Mouse (Mus musculus) cerebellum, adult 9-10 months (tissue): ENCODE measurements around the gene Ccdc77.
A peak's percentile ranks its signal among the peaks of the same experiment; 100 is the strongest.

ENCODE experiments used
- DNase-seq: peaks from one replicate; pipeline ENCODE4 v3.0.0; 2022

Ccdc77 gene

GRCm38 (mm10) chr6:120363688-120364522 lies at the start of gene Ccdc77, which contains the start of gene Kdm5a:
TSS of gene Ccdc77 (minus strand) at chr6:120364374.
TSS of gene Kdm5a (plus strand) at chr6:120364124.
- peak; percentile 93 for DNase-seq

DNA sequence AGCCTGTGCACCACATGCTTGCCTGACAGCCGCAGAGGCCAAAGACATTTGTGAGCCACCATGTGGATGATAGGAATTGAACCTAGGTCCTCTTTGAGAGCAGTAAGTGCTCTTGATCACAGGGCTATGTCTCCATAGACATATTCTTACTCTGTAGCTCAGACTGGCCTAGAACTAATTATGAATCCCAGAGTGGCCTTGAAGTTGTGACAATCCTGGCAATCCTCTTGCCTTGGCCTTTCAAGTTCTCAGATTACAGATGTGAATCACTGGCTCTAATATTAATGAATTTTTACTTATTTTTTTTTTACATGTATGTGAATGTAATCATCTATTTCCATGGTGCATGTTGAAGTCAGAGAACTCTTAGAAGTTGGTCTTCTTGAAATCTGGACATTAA lies 39.8 kb upstream of the Ccdc77 start:
- DNase-seq, result no peak

DNA sequence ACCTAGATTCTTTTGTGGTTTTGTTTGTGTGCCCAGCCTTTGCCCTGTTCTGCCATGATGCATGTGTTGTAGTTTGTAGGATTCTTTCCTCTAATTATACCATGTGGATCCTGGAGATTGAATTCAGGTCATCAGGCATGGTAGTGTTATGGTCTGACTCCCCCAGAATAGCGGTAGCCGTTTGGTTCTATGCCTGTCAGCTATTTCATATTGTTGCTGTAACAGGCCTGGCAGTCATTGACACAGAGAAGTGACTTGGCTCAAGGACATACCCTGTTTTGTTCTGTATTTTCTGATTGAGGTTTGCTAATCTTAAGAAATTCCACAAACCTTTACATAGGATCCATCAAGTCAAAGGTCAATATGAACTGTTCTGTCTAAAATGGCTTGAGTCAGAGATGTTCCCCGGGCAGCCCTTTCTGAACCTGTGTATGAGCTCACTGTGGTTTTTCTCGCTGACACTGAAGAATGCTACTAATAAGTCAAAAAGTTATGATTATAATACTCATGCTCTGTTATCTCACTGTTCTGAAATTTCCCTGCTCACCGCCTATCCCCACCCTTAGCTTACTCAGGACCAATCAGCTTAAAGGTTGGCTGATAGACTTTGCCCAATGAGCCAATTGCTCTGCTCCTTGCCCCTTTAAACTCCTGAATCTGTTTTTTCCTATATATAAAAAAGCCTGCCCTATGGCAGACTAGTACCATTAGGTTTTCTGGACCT lies 31.6 kb upstream of the Ccdc77 start:
- no peak for DNase-seq

DNA sequence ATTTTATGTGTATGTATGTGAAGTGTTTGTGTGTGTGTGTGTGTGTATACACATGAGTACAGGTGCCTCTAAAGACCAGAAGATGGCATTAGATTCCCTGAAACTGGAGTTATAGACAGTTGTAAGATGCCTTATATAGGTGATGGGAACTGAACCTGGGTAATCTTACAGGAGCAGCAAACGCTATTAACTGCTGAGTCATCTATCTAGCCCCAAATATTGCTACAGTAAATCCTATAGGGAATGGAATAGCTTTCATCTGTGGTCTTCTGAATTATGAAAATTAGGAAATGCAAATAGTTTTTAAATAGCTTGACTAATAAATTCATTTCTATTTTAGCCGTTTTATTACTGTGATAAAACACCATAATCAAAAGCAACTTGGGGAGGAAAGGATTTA lies 28.6 kb upstream of the Ccdc77 start:
- DNase-seq, result no peak

DNA sequence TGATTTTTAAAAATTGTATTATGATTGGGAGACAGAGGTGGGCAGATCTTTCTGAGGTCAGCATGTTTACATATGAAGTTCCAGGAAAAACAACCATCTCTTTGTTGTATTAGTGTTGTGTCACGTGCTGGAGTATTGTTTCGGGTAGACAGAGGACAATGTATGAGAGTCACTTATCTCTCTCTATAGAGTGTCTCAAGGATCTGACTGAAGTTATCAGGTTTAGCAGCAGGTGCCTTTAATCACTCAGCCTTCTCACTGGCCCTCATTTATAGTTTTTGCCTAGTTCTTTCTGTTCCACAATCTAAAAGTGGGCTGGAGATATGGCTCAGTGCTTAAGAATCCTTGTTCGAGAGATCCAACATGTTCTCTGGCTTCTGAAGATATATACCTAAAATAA lies 25.9 kb upstream of the Ccdc77 start:
- no peak for DNase-seq

GRCm38 (mm10) chr6:120376736-120377135 lies 12.6 kb upstream of the Ccdc77 start:
- no peak for DNase-seq

DNA sequence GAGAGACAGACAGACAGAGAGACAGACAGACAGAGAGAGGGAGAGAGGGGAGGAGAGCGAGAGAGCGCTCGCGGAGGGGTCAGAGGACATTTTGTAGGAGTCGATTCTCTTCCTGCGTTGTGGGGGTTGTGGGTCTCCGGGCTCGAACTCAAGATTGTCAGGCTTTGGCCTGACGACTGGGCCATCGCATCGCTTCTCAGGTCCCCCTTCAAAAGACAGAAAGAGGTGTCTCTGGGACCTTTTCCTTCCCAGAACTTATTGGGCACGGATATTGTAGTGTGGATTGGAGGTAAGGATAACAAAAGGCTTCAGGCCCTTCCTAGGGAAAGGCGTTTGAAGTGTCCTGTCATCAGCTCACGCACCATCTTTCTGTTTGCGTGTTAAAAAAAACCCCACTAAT lies 877 bp upstream of the Ccdc77 start:
- no peak for DNase-seq

- no peak for DNase-seq
These were observed 340 bp upstream of the Ccdc77 start for GRCm38 (mm10) chr6:120364523-120364905.

GRCm38 (mm10) chr6:120362774-120363687 lies 1.1 kb downstream of the Ccdc77 start:
- DNase-seq, result no peak

- no peak for DNase-seq
These were observed 2.0 kb downstream of the Ccdc77 start for GRCm38 (mm10) chr6:120362124-120362523.

GRCm38 (mm10) chr6:120356951-120357945 lies 6.9 kb downstream of the Ccdc77 start:
- peak; percentile 84 for DNase-seq

- no peak for DNase-seq
These were observed 7.7 kb downstream of the Ccdc77 start for GRCm38 (mm10) chr6:120356478-120356877.

- no peak for DNase-seq
These were observed 15.2 kb downstream of the Ccdc77 start for GRCm38 (mm10) chr6:120349018-120349417.

- no peak for DNase-seq
These were observed 20.2 kb downstream of the Ccdc77 start for GRCm38 (mm10) chr6:120343992-120344391.

- no peak for DNase-seq
These were observed 31.8 kb downstream of the Ccdc77 start for GRCm38 (mm10) chr6:120332351-120332750.

DNA sequence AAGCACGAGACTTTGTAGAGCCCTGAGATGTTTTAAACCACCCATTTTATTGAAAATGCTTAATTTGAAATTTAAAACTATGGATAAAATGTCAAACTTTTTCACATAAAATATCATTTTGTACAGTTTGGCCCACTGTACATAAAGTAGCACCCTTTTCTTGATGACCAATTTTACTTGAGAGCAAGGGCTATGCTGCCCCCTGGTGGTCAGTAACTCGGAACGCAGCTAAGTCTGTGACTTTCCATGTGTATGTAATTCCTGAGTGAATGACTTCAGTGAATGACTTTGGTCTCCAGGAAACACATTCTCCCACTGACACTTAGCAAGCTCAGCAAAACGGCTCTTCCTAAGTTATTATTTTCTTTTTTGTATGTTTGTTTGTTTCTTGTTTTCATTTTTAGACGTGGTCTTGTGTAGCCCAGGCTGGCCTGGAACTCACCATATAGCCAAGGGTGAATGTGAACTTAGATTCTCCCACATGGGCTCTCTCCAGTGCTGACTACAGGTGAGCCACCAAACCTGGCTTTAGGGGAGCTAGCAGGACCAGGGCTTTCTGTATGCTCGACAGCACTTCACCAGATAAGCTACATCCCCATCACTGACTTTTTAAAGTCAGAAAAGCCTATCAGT lies 39.8 kb downstream of the Ccdc77 start:
- peak; percentile 71 for DNase-seq

GRCm38 (mm10) chr6:120320369-120320768 lies 43.8 kb downstream of the Ccdc77 start:
- DNase-seq, result no peak

- no peak for DNase-seq
These were observed 45.0 kb downstream of the Ccdc77 start for GRCm38 (mm10) chr6:120319129-120319528.

- DNase-seq, result no peak
These were observed 45.8 kb downstream of the Ccdc77 start for GRCm38 (mm10) chr6:120318303-120318940.

DNA sequence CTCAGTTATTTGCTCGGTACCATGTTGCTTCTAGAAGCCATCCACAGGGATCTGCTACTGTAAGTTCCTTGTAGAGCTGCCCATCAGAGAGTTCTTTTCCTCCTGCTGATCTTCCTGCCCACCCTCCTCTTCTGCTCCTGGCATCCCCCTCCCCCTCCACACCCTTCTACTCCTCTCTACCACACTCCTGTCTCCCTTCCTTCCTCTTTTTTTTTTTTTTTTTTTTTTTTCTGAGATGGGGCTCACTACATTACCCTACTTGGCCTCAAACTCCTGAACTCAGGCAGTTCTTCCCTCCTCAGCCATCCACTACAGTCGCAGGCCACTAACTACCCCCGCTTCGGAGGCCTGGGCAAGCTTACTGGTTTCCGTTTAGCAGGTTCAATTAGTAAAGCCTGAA lies 51.7 kb downstream of the Ccdc77 start:
- DNase-seq, result no peak

DNA sequence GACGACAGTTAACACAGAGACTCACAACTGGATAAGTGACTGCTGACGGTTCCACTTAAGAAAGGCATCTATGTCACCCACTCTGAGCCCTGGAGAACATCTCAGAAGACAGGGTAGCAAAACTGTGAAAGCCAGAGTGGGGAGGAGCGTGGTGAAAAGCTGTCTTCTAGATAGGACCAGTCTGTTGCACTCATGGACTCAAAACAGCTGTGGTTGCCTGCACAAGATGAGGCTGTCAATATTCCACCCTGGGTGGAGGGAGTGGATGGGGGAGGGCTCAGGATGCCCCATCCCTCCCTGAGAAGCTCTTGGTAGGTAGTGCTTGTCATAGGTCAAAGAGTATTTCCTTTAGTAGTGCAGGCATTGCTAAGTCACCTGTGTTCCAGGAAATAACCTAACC lies 54.4 kb downstream of the Ccdc77 start:
- no peak for DNase-seq
